Mouse (Mus musculus): Measurements from ENCODE around the gene Rab5b.
"Not testable (repeated sequence)": the region's sequence is repeated elsewhere in the genome, so short reads cannot be mapped to it uniquely, and the experiment has no call there.

Rab5b gene

DNA sequence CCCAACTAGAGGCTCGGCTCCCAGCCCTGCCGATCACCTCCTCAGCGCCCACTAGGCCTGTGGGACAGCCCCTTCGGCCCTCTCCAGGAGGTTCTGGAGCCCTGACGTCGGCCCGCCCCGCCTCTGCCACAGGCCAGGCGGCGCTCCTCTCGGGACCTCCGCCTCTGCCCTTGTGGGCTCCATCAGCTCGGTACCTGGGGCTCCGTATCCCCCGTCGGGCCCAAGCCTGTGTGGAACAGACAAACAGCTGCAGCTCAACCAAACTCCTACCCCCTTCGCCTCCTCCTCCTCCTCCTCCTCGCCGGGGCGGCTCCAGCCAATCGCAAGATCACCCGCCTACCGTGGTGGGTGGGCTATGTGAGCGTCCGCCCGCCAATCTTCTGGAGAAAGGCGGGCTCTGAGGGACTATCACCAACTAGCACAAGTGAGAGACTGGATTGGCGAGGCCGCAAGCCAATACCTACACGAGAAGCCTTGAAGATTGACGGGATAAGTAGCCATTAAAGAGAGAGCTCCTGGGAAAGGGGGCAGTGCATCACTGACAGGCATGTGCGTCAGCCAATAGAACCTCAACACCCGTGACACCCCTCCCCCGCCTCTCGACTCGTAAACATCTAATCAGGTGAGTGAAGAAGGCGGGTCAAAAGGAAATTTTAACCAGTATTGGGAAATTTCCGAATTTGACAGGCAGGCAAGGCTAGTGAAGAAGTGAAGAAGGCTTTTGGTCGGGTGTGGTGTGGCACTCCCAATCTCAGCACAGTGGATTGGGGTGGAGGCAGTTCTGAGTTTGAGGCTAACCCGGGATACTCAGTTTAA is at the start of gene Rab5b:
Rab5b (minus strand) TSS at position 273 of the 816 bp plus-strand sequence.
- DNase-seq (ENCODE audit: low spot score in 2 of 2) = peak; percentile 98

DNA sequence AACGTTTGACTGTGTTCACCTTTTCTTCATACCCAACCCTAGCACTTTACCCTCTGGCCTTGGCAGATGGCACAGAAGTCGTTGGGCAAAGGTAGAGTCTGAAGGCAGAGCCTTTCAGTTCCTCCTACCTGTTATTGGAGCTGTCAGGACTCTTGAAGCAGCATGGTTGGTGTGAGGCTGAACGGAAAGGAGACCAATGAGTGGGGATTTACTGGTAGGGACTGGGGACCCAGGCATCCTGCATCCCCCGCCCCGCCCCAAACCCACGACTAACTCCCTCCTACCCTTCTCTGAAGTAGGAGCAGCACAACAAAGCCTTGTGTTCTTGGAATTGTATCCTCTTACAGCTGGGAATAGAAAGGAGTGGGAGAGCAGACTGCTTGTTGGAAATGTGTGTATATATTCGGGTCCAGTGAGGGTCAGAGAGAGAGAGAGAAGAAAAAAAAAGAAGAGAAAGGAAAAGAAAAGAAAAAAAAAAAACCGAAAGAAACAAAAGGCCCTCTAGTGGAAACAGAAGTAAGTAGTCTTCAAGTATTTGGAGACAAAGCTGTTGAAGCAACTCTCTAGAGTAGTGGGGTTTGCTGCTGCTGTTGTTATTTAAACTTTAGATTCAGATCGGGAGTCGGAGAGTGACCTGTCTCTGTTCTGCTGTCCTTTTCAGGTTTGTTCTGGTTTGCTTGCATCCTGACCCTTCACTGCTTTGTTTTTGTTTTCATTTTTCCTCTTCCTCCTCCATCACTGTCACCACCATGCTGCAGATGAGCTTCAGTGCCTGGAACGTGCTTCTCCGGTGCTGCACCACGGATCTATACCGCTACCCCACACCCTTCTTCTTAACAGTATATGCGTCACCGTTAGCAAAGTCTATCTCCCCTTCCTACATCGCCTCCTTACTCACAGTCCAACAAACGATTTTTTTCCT is 48.9 kb upstream of the Rab5b start, which contains the start of gene Dgka:
Dgka (minus strand) TSS at position 176 of the 922 bp plus-strand sequence.
- peak in 1 of 2 experiments; percentile 54 for DNase-seq (ENCODE audit: low spot score in 2 of 2)

DNA sequence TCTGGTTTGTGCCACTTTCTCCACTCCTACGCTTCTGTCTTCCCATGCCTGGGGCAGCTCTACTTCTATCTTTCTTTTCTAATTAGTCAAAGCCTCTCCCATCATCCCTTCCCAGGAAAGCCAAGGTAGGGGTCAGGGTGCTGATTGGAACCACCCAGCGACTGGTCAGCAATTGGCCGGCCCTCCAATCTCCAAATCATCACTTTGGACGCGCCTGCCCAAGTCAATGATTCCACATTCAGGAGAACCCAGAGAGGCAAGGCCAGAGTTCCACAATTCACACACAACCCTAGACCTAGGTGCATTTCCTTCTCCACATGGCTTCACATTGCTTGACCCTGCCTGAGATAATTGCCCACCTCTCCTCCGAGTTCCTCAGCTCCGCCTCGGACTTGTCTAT is 48.1 kb upstream of the Rab5b start:
- DNase-seq (ENCODE audit: low spot score in 2 of 2) = no peak

DNA sequence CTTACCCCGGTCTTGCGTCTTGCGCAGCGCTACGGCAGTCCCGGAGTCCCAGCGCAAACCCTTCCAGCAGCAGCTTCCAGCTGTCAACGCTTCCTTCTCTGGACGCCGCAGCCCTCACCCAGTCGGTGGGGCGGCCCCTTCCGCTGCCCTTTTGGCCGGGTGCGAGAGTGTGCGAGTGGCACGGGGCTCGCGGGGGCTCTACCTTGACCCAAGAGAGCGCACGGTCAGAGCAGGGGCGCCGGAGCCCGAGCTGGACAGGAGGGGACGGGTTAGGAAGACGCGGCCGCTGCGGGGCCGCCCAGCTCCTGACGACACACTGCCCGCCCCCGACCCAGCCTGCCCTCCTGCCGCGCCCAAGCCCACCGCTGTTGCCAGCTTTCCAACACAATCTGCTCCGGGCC is 47.7 kb upstream of the Rab5b start:
- peak in 1 of 2 experiments; percentile 23 for DNase-seq (ENCODE audit: low spot score in 2 of 2)

DNA sequence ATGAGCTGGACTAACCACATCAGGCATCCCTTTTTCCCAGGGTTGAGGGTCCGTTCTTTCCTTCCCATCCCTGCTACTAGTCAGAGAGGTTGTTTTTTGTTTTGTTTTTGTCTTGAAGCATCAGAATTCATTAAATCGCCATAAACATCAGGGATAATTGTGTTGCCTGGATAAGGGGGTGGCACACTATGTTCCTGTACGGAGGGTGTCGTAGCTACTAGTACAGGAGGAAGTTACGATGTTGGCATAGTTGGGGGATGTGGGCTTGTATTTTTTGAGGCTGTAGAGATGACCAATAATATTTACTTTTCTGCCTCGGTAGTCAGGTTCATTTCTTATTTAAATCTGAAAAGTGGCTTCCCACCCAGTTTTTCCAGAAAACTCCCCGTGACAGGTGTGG is 47.2 kb upstream of the Rab5b start:
- no peak for DNase-seq (ENCODE audit: low spot score in 2 of 2)

DNA sequence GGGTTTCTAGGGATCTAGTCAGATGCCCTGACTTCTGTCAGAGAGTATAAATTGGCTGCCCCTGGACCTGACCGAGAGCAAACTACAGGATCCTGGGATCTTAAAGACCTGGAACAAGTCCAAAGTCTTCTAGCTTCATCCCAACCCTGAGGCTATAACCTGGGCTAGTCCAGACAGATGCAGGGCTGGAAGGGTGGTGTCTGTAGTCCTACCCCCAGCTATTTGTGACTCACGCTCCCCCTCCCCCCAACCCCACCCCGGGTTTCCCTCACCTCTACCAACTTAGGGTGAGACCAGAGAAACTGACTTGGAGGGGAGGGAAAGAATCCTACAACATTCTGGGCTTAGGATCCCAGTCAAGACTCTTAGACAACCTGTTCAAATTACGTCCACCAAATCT is 46.6 kb upstream of the Rab5b start:
- DNase-seq (ENCODE audit: low spot score in 2 of 2) = no peak

DNA sequence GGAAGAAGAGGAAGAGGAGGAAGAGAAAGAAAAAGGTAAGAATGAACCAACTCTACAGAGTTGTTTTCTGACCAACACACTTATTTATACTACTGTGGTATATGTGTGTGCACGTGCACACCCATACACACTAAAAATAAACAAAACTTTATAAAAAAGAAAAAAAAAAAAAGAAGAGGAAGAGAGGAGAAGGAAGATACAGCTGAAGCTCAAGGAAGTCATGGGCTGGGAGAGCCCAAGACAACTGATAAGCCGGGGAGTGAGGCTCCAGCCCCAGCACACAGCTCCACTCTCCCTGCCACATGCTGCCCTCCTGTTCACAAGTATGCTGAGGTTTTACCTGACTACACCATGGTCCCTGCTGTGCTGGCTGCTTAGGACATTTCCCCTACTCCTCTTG is 44.2 kb upstream of the Rab5b start:
- no peak for DNase-seq (ENCODE audit: low spot score in 2 of 2)

DNA sequence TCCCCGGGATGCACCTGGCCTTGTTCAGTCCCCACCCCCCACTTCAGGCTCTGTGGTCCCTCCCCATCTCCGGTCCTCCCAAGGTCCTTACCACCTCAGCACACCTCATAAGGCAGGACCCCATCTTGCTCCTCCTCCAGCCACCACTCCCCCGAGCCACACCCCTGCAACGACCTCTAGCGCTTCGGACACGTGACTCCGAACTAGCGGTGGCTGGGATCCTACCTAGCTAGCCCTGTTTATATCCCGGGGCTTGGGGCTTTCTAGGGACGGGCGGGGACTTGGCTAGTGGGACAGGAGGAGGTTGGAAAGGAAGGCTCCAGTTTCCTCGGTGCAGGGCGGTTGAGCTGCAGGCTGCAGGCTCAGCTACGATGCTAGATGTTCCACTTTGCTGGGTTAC is 41.4 kb upstream of the Rab5b start:
- DNase-seq (ENCODE audit: low spot score in 2 of 2) = no peak

DNA sequence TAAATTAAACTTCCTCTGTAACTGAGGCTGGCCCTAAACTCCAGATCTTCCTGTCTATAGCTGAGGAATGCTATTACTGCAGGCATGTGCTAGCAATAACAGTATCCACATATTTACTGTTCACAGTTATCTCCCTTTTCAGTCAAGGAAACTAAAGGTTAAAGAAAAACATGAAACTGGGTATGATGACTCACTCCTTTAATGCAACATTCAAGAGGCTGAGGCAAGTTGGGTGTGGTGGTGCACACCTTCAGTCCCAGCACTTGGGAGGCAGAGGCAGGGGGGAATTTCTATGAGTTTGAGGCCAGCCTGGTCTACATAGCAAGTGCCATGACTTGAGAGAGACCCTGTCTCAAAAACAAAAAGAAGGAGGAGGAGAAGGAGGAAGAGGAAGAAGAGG is 35.9 kb upstream of the Rab5b start:
- DNase-seq (ENCODE audit: low spot score in 2 of 2) = no peak

DNA sequence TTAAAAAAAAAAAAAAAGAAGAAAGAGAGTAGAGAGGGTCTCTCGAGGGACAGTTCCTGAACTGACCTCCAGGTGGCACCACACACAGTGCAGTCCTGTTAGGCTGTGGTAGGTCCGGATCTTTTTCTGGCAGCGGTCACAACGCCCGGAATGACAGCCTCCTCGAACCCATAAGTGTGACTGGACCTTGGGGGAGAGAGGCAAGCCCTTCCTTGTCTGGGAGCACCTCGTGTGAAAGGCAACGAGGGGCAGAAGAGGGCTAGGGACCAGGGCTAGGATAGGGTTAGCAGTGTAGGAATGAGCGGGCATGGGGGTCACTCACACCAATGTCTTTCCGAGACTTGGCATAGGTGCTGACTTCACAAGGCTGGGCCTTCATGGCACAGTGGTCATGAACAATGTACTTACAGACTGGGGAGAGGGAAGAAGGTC is 35.0 kb upstream of the Rab5b start:
- DNase-seq (ENCODE audit: low spot score in 2 of 2) = peak in 1 of 2 experiments; percentile 66

DNA sequence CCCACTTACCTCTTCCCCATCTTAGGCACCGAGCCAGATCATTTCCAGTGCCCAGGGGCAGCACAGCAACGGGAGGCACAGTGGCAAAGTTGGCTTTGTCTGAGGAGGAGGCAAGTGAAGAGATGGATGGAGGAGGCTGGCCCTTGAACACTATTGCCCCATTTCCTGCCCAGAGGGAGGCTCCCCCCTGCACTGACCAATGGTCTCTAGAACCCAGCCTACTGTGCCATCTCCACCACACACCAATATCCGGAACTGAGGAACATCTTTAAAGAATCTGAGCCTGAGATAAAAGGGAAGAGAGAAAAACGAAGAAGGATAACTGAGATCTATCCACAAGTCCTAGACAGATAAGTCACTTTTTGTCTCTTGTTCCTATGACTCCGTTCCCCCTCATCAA is 32.0 kb upstream of the Rab5b start:
- DNase-seq (ENCODE audit: low spot score in 2 of 2) = no peak

DNA sequence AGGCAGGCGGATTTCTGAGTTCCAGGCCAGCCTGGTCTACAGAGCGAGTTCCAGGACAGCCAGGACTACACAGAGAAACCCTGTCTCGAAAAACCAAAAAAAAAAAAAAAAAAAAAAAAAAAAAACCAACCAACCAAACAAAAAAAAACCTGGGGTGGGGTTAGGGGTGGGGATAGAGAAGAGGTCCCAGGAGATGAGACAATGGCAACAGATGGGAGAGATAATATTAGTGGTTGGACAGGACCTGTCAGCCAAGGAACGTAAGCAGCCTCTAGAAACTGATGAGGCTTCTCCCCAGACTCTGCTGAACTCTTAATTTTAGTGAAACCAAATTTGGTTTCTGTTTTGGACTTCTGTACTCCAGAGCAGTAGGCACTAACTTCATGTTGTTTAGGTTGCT is 29.4 kb upstream of the Rab5b start:
- DNase-seq (ENCODE audit: low spot score in 2 of 2) = not testable (repeated sequence)

DNA sequence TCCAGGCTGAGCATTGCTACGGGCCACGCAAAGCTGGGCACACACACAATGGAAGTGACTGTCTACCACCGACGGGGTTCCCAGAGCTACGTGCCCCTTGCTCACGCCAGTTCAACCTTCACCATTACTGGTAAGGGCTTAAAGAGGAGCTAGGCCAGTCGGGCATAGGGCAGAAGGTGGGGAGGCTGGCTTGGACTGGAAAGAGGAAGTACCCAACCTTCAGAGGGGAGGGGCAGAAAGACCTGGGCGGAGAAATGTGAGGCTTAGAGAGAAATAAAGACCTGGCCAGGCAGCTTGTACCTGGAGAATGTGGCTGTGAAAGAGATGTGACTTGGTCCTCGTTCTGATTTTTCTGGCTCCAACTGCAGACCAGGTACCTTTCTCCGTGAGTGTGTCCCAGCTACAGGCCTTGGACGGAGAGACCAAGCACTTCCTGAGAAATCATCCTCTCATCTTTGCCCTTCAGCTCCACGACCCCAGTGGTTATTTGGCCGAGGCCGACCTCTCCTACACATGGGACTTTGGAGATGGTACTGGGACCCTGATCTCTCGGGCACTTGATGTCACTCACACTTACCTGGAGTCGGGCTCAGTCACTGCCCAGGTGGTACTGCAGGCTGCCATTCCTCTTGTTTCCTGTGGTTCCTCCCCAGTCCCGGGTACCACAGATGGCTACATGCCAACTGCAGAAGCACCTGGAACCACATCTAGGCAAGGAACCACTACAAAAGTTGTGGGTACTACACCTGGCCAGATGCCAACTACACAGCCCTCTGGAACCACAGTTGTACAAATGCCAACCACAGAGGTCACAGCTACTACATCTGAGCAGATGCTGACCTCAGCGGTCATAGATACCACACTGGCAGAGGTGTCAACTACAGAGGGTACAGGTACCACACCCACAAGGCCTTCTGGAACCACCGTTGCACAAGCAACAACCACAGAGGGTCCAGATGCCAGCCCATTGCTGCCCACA is 19.8 kb upstream of the Rab5b start:
- DNase-seq (ENCODE audit: low spot score in 2 of 2) = peak; percentile 79 to 85

DNA sequence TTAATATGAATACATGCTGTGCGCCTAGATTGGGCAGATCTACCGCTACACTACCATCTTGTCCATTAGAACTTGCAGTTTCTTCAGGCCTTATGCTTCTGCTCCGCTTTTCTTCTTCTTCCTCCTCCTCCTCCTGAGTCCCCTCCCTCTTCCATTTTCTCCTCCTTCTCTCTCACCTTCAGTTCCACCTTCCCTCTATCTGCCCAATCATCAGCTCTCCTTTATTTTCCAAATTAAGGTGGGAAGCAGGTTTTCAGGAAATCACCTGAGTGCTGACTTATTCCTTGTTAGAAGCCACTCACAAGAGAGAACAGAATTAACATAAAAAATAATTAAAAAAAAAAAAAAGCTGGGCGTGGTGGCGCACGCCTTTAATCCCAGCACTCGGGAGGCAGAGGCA is 15.3 kb upstream of the Rab5b start:
- DNase-seq (ENCODE audit: low spot score in 2 of 2) = not testable (repeated sequence)

DNA sequence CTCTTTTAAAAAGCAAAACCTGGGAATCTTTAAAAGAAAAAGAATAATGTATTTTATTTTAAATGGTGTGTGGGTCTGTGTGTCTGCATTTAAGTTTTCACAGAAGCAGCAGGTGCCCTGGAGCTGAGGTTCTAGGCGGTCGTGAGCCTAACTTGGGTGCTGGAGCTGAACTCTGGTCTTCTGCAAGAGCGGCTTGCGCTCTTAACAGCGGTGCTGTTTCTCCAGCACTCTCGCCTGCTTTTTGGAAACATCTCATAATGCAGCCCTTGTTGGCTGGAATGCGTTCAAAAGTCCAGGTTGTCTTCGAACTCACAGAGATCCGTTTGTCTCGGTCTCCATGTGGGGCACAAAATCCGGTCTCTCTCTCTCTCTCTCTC is 9.2 kb upstream of the Rab5b start:
- DNase-seq (ENCODE audit: low spot score in 2 of 2) = no peak

DNA sequence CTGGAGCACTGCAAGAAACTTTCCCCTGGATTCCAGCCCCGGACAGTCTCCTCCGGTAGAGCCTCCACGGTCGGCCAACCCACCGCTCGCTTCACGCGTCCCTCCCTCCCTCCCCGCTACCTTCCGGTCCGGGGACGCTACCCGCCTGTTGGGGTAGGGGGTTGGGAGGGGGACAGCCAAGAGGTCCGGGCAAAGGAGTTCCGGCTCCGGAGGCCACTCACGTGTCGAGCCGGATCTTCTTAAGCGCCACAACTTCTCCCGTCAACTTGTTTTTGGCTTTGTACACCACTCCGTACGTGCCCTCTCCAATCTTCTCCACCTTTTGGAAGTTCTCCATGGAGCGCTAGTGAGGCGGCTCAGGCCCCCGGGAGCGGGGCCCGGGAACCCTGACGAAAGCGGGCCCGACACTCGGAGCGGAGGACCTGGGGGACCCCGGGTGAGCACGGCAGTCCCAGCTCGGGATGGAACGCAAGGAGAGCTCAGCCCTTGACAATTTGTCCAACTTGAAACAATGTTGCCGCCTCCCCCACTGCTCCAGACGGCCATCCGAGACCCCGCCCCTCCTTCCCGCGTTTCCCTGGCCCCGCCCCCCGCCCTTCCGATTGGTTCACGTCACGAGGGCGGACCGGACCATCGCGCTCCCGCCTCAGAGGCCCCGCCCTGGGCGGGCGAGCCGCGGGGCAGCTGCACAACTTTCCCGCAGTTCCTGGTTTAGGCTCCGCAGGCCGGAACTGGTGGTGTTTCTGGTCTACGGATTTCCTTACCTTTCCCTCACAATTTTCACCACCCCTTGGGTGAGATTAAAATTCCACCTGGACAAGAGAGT is 8.6 kb upstream of the Rab5b start, which contains the start of gene Cdk2:
Cdk2 (minus strand) TSS at position 541 of the 826 bp plus-strand sequence.
- DNase-seq (ENCODE audit: low spot score in 2 of 2) = peak; percentile 74 to 84

DNA sequence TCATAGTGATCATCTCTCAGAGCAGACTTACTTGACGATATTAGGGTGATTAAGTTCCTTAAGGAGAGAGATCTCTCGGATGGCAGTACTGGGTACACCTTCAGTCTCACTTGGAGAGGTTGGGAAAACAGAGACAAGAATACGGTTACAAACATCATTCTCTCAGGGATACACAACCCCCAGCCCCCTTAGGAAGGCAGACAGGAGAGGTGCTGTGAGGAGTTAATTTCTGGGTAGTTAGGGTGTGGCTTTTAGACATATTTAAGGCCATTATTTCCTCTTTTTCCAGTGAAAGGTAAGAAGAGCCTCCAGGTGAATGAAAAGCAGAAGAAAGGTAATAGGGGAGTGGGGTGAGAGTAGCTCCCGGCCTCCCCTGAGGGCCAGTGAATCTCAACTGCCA is 7.8 kb upstream of the Rab5b start, which contains the start of gene Pmel:
Pmel (plus strand) TSS at position 301 of the 400 bp plus-strand sequence.
- DNase-seq (ENCODE audit: low spot score in 2 of 2) = no peak

DNA sequence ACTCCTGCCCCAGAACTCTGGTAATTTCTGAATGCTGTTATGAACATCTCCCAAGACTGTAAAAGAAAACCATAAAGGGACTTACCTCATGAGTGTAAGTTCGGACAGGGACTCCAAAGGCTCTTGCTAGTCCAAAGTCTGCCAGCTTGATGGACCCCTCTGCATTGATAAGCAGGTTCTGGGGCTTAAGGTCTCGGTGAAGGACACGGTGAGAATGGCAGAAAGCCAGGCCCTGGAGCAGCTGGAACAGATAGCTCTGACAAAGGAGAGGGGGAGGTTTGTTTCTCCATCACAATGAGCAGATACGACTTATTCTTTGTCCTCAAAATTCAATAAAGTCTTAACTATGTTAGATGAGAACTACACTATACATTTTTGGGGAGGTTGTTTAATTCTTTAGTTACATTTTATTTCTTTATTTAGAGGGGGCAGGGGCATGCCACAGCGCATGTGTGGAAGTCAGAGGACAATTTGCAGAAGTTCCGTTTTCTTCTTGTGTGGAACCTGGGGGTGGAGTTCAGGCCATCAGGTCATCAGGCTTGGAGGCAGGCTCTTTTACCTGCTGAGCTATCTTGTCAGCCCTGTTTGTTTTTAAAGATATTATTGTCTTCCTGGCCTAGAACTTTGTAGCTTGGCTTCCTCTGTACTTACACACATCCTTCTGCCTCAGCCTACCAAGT is 6.4 kb upstream of the Rab5b start:
- DNase-seq (ENCODE audit: low spot score in 2 of 2) = no peak

DNA sequence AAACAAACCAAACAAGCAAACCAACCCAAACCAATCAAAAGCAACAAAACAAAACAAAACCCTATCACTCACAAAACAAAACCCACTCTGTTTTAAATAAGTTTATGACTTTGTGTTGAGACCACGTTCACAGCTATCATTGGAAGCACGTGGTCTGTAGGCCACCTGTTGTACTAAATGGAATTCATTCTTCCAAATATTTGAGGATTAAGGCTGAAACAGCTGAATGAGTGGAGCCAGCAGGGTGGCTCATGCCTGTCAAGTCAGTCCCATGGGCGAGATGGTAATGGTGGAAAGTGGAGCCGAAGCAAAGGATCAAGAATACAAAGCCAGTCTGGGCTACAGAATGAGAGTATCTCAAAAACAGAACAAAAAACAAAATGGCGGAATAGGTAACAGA is 4.6 kb upstream of the Rab5b start:
- no peak for DNase-seq (ENCODE audit: low spot score in 2 of 2)

DNA sequence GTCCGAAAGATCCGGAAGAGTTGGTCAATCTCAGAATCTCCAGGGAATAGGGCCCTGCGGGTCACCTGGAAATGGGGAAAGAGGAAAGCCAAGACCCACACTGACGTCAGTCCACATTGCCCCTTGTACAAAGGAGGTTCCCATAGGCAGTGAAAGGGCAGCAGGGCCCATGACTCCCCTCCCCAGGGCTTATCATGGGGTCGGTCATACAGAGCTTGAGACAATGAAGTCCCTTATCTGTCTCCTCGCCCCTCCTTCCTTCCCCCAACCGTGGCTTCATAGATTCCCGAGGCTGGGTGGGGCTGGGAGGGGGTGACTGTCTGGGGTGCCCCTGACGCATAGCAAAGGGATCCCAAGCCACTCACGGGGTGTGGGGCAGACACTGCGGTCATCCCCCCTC is 3.5 kb upstream of the Rab5b start:
- DNase-seq (ENCODE audit: low spot score in 2 of 2) = no peak

Measured in natural killer cell, adult 2 months (primary cell).